Mouse (Mus musculus) myocyte (in vitro differentiated cells): ENCODE data around the gene Kansl1l. TPM values are rescaled to one million over a fixed set of nuclear protein-coding genes. Genes with fewer than 3 reads are reported as not detected.
"Not testable (repeated sequence)": the region's sequence is repeated elsewhere in the genome, so short reads cannot be mapped to it uniquely, and the experiment has no call there.

ENCODE experiments used
- H3K27me3 ChIP-seq: one replicate; pipeline ENCODE4 v1.6.1; 2011; ENCODE audit not compliant: control insufficient read depth, insufficient read depth, insufficient read length
- H3K36me3 ChIP-seq: one replicate; pipeline ENCODE4 v1.6.1; 2011; ENCODE audit not compliant: control insufficient read depth, insufficient read depth
- H3K4me2 ChIP-seq: one replicate; pipeline ENCODE4 v1.6.1; 2011; ENCODE audit warnings: low read depth, control low read depth
- H3K4me3 ChIP-seq: one replicate; pipeline ENCODE4 v1.5.1; 2011; ENCODE audit warnings: mild to moderate bottlenecking, control low read depth, moderate library complexity
- H3K79me2 ChIP-seq: one replicate; pipeline ENCODE4 v1.6.1; 2011; ENCODE audit not compliant: control insufficient read depth, insufficient read depth
- H3ac ChIP-seq: one replicate; pipeline ENCODE4 v1.6.1; 2011; ENCODE audit not compliant: control insufficient read depth, insufficient read length
- CEBPB ChIP-seq: IDR thresholded peaks from 2 replicates; pipeline ENCODE4 v1.6.1; 2011; ENCODE audit warnings: mild to moderate bottlenecking, moderate library complexity; ENCODE audit not compliant: poor library complexity, insufficient read depth, severe bottlenecking
- E2F4 ChIP-seq: IDR thresholded peaks from one replicate; pipeline ENCODE4 v1.6.1; 2011; ENCODE audit warnings: mild to moderate bottlenecking, control low read depth, moderate library complexity; ENCODE audit not compliant: insufficient read depth
- MAX ChIP-seq: IDR thresholded peaks from one replicate; pipeline ENCODE4 v1.6.1; 2011; ENCODE audit warnings: low read depth, mild to moderate bottlenecking, control low read depth
- MYOD1 ChIP-seq, 3 experiments: IDR thresholded peaks; one replicate each; pipeline ENCODE4 v1.6.1; 2011; ENCODE audit warnings: control low read depth in 2 of 3, low read depth in 2 of 3, mild to moderate bottlenecking in 2 of 3, moderate library complexity in 1 of 3; ENCODE audit not compliant: insufficient read length in 2 of 3, control insufficient read depth in 1 of 3
- MYOG ChIP-seq, 3 experiments: IDR thresholded peaks; one replicate each; pipeline ENCODE4 v1.6.1; 2011; ENCODE audit warnings: control low read depth in 2 of 3, low read depth in 2 of 3, mild to moderate bottlenecking in 2 of 3; ENCODE audit not compliant: insufficient read length in 2 of 3, control insufficient read depth in 1 of 3, insufficient read depth in 1 of 3
- POLR2A ChIP-seq: IDR thresholded peaks from one replicate; pipeline ENCODE4 v1.6.1; 2011; ENCODE audit warnings: low read depth, mild to moderate bottlenecking, control low read depth, moderate library complexity; ENCODE audit not compliant: insufficient read length
- POLR2AphosphoS2 ChIP-seq: IDR thresholded peaks from one replicate; pipeline ENCODE4 v1.6.1; 2011; ENCODE audit warnings: low read depth, control low read depth; ENCODE audit not compliant: insufficient read length
- REST ChIP-seq: IDR thresholded peaks from one replicate; pipeline ENCODE4 v1.6.1; 2011; ENCODE audit warnings: mild to moderate bottlenecking, control low read depth, moderate library complexity; ENCODE audit not compliant: insufficient read depth, insufficient read length
- SRF ChIP-seq: IDR thresholded peaks from one replicate; pipeline ENCODE4 v1.6.1; 2011; ENCODE audit warnings: low read depth; ENCODE audit not compliant: control insufficient read depth, insufficient read length
- TCF12 ChIP-seq: IDR thresholded peaks from one replicate; pipeline ENCODE4 v1.6.1; 2011; ENCODE audit warnings: mild to moderate bottlenecking, control low read depth; ENCODE audit not compliant: poor library complexity, insufficient read depth, severe bottlenecking
- TCF3 ChIP-seq: IDR thresholded peaks from one replicate; pipeline ENCODE4 v1.6.1; 2011; ENCODE audit warnings: low read depth, control low read depth; ENCODE audit not compliant: insufficient read length
- USF1 ChIP-seq: IDR thresholded peaks from one replicate; pipeline ENCODE4 v1.6.1; 2011; ENCODE audit warnings: low read depth, mild to moderate bottlenecking, control low read depth, moderate library complexity
- polyA plus RNA-seq: library from polyadenylated mRNA; unstranded; fragments of >200 nt; fragmentation: generic; extraction: Trizol; gene quantifications from one replicate; pipeline ENCODE4 v1.2.1, GENCODE M21; 2012; ENCODE audit warnings: missing spikeins

Kansl1l gene
- polyA plus RNA-seq, 1 experiment, result 4.4 TPM

DNA sequence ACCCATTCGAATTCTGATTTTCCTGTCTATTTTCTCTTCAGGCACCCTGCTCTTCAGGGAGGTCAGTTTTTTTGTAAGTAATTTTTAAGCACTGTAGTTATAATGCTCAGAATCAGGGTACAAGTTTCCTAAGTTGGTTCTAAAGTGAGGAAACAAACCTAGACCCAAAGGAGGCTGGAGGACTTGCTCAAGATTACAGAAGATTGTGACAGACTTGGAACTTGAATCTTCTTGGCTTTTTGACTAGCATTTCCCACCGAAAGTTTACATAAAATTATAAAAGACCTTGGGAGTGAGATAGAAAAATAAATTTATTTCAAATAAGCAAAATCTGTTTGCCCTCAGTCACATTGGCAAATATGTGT lies 115.8 kb downstream of the Kansl1l start:
- H3K4me2 ChIP-seq, result peak overlapping the region; percentile 69
- H3K79me2 ChIP-seq, result peaks cover 34% of the 10 kb centered on the region
- H3ac ChIP-seq, result peak overlapping the region; percentile 72
- H3K27me3 ChIP-seq, result no peaks in the 10 kb centered on the region
- H3K36me3 ChIP-seq, result peaks cover 4% of the 10 kb centered on the region
- H3K4me3 ChIP-seq, result peak overlapping the region; percentile 60
- TF ChIP-seq MYOG (IDR thresholded peaks at IDR 0.05; ENCODE audit: control insufficient read depth in 1 of 3, insufficient read depth in 1 of 3, insufficient read length in 2 of 3, low read depth in 2 of 3), result no peak

DNA sequence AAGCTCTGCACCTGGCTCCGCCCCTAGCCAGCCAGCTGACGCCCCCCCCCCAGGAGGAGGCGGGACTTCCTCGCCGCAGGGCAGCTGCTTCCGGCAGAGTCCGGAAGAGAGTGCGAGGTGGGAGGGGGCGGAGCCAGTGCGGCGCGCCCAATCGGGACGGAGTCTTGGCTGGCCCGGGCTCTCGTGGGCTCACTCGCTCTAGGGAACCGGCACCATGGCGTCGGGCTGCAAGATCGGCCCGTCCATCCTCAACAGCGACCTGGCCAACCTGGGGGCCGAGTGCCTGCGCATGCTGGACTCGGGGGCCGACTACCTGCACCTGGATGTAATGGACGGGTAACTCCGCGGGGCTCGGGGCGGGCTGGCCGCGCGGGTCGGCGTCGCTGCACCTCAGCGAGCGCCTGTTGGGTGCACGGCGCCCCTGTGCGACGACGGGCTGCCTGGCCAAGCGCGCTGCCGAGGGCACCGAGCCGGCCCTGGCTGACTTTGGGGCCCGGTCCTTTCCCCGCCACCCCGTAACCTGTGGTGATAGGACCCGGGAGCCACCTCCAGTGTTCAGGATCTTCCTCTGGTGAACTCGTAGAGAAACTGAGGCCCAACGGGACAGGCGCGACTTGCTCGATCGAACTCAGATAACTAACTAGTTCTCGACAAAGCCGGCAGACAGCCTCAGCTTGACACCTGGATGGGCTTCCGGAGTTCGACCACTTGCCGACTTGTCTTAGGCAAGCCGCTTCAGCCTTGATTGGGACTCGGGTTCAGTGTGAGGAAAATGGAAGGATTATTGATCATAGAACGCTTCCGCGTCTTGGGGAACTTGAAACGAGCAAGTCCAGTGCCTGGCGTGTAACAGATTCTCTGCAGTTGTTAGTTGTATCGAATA lies 116.4 kb downstream of the Kansl1l start, which contains the start of gene Rpe:
Gene Rpe (plus strand): TSS at position 139 of the 883 bp plus-strand sequence.
- Histone ChIP-seq H3K36me3 (no peaks in the 10 kb centered on the region), H3K79me2 (peaks cover 34% of the 10 kb centered on the region)
- TF ChIP-seq TCF12 (no peak), POLR2AphosphoS2 (peak; percentile 95), MYOD1 (IDR thresholded peaks at IDR 0.05; ENCODE audit: control insufficient read depth in 1 of 3, insufficient read length in 2 of 3, low read depth in 2 of 3) (peak in 2 of 3 experiments; percentile 85 to 92), REST (peak; percentile 18), MYOG (IDR thresholded peaks at IDR 0.05; ENCODE audit: control insufficient read depth in 1 of 3, insufficient read depth in 1 of 3, insufficient read length in 2 of 3, low read depth in 2 of 3) (peak in 2 of 3 experiments; percentile 79 to 91), E2F4 (peak; percentile 5), SRF (no peak), MAX (no peak), POLR2A (peak; percentile 96), TCF3 (no peak)

DNA sequence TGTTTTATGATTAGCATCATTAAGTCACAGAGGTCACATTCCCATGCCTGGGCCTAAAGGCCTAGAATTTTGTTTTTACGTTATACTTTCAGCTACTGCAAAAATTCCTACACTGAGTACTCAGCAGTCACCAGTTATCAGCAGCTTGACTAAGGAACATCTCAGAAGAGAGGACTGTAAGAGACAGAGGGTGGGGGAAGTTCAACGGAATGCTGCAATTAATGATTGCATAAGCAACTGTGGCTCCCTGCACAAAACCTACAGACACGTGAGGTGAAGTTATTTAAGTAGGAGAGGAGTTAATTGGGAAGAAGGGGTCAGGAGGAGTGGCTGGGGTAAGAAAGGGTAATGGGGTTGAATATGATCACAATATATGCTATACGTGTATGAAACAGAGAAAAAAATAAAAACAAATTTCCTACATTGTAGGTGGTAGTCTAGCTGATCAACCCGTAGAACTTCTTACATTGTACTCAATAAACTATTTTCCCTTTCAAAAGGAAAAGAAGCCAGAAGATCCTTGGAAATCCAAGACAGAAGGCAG lies 117.1 kb downstream of the Kansl1l start:
- Histone ChIP-seq H3K36me3 (no peaks in the 10 kb centered on the region), H3K4me3 (peak overlapping the region; percentile 60), H3K79me2 (peaks cover 34% of the 10 kb centered on the region), H3K27me3 (no peaks in the 10 kb centered on the region), H3ac (peak overlapping the region; percentile 72), H3K4me2 (peak overlapping the region; percentile 28)
- no peak for TF ChIP-seq POLR2AphosphoS2
- TF ChIP-seq TCF3, result no peak
- TF ChIP-seq MYOG (IDR thresholded peaks at IDR 0.05; ENCODE audit: control insufficient read depth in 1 of 3, insufficient read depth in 1 of 3, insufficient read length in 2 of 3, low read depth in 2 of 3), result no peak
- no peak for TF ChIP-seq CEBPB
- TF ChIP-seq POLR2A, result no peak
- TF ChIP-seq MAX, result no peak
- TF ChIP-seq REST, result no peak
- TF ChIP-seq TCF12, result no peak
- no peak for TF ChIP-seq E2F4
- no peak for TF ChIP-seq USF1
- no peak for TF ChIP-seq MYOD1 (IDR thresholded peaks at IDR 0.05; ENCODE audit: control insufficient read depth in 1 of 3, insufficient read length in 2 of 3, low read depth in 2 of 3)
- TF ChIP-seq SRF, result no peak

More for the DNA sequence above, 116.4 kb downstream of the Kansl1l start, which contains the start of gene Rpe:
- H3K27me3 ChIP-seq, result no peaks in the 10 kb centered on the region
- H3K4me2 ChIP-seq, result peak within 1 kb of the TSS; percentile 69
- peak within 1 kb of the TSS; percentile 60 for H3K4me3 ChIP-seq
- peak within 1 kb of the TSS; percentile 72 for H3ac ChIP-seq

DNA sequence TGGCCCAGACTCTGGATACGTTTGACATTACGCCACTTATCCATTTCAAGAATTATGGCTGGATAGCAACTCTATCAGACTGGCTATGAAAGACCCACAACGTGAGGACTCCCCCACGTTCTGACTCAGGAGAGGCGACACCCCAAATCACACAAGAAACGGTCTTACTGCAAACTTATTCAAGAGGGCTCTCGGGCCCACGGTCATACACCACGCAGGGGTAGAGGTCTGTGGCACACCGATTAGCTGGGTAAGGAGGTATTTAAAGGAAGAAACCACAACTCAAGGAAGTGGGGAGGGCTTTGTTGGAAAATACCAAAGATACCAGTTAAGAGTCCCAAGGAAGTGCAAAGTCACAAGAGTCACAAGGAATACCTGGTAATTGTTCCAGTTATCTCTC lies 117.7 kb downstream of the Kansl1l start:
- not testable (repeated sequence) for H3K4me2 ChIP-seq, H3K27me3 ChIP-seq, H3K36me3 ChIP-seq, H3ac ChIP-seq, H3K4me3 ChIP-seq
- peaks cover 29% of the 10 kb centered on the region for H3K79me2 ChIP-seq

DNA sequence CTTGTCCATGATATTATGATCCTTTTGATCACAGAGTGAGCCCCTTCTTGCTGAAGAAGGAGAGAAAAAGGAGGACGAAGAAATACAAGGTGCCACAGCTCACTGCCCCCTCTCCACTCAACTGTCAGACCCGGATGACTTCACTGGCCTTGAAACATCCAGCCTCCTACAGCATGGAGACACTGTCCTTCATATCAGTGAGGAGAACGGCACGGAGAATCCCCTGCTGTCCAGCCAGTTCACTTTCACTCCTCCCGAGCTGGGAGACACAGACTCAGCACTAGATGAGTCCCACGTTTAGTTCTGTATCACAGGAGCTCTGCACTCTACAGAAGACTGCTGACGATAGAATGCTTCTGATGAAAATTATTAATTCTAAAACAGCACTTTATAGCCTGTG lies 122.1 kb downstream of the Kansl1l start:
- no peak overlapping the region for H3K4me3 ChIP-seq
- H3K27me3 ChIP-seq, result no peaks in the 10 kb centered on the region
- no peak overlapping the region for H3ac ChIP-seq
- peak overlapping the region; percentile 42 for H3K4me2 ChIP-seq
- no peaks in the 10 kb centered on the region for H3K36me3 ChIP-seq
- no peak for TF ChIP-seq MYOD1 (IDR thresholded peaks at IDR 0.05; ENCODE audit: control insufficient read depth in 1 of 3, insufficient read length in 2 of 3, low read depth in 2 of 3)
- no peak for TF ChIP-seq MYOG (IDR thresholded peaks at IDR 0.05; ENCODE audit: control insufficient read depth in 1 of 3, insufficient read depth in 1 of 3, insufficient read length in 2 of 3, low read depth in 2 of 3)
- no peak for TF ChIP-seq POLR2A
- H3K79me2 ChIP-seq, result no peaks in the 10 kb centered on the region
